Mouse (Mus musculus): ENCODE measurements around the gene Tns1. TPM values are rescaled to one million over a fixed set of nuclear protein-coding genes. Genes with fewer than 3 reads are reported as not detected.
A peak's percentile ranks its signal among the peaks of the same experiment; 100 is the strongest.

The Tns1 gene
- polyA plus RNA-seq, 1 experiment: 118 TPM

- no peak for TF ChIP-seq MAX (IDR thresholded peaks at IDR 0.05)
- no peak for TF ChIP-seq MYOG (IDR thresholded peaks at IDR 0.05; ENCODE audit: control insufficient read depth, extremely low read depth, insufficient read length)
- TF ChIP-seq FOSL1 (IDR thresholded peaks at IDR 0.05; ENCODE audit: insufficient read depth, low read length, poor library complexity, severe bottlenecking): no peak
- TF ChIP-seq CTCF (IDR thresholded peaks at IDR 0.05; ENCODE audit: control insufficient read depth, insufficient read depth, insufficient read length): no peak
- no peak for TF ChIP-seq CEBPB (IDR thresholded peaks at IDR 0.05; ENCODE audit: low read depth)
- TF ChIP-seq USF1 (IDR thresholded peaks at IDR 0.05; ENCODE audit: low read depth): no peak
- no peak for TF ChIP-seq MYOD1 (IDR thresholded peaks at IDR 0.05; ENCODE audit: control insufficient read depth, insufficient read length, low read depth)
- peaks cover 26% of the 10 kb centered on the region for H3K79me3 ChIP-seq (ENCODE audit: low read depth)
- no peak overlapping the region for H3K4me3 ChIP-seq (ENCODE audit: insufficient read depth, poor library complexity, severe bottlenecking)
- no peaks in the 10 kb centered on the region for H3K27me3 ChIP-seq (ENCODE audit: control insufficient read depth, insufficient read depth, insufficient read length)
- H3ac ChIP-seq (ENCODE audit: control insufficient read depth, insufficient read length, low read depth): no peak overlapping the region
- peaks cover 17% of the 10 kb centered on the region for H3K36me3 ChIP-seq (ENCODE audit: control insufficient read depth, insufficient read depth)
- H3K79me2 ChIP-seq (ENCODE audit: control insufficient read depth, insufficient read depth): peaks cover 79% of the 10 kb centered on the region
These were observed 106.7 kb downstream of the Tns1 start for GRCm38 (mm10) chr1:74017399-74018172.

- H3K79me3 ChIP-seq (ENCODE audit: low read depth): peaks cover 30% of the 10 kb centered on the region
- peak overlapping the region; percentile 46 for H3ac ChIP-seq (ENCODE audit: control insufficient read depth, insufficient read length, low read depth)
- no peaks in the 10 kb centered on the region for H3K27me3 ChIP-seq (ENCODE audit: control insufficient read depth, insufficient read depth, insufficient read length)
- H3K79me2 ChIP-seq (ENCODE audit: control insufficient read depth, insufficient read depth): peaks cover 79% of the 10 kb centered on the region
- peaks cover 26% of the 10 kb centered on the region for H3K36me3 ChIP-seq (ENCODE audit: control insufficient read depth, insufficient read depth)
- TF ChIP-seq MYOG (IDR thresholded peaks at IDR 0.05; ENCODE audit: control insufficient read depth, extremely low read depth, insufficient read length) (no peak), CTCF (IDR thresholded peaks at IDR 0.05; ENCODE audit: control insufficient read depth, insufficient read depth, insufficient read length) (no peak), MYOD1 (IDR thresholded peaks at IDR 0.05; ENCODE audit: control insufficient read depth, insufficient read length, low read depth) (peak; percentile 16), FOSL1 (IDR thresholded peaks at IDR 0.05; ENCODE audit: insufficient read depth, low read length, poor library complexity, severe bottlenecking) (no peak), MAX (IDR thresholded peaks at IDR 0.05) (peak; percentile 85), USF1 (IDR thresholded peaks at IDR 0.05; ENCODE audit: low read depth) (peak; percentile 64), CEBPB (IDR thresholded peaks at IDR 0.05; ENCODE audit: low read depth) (no peak)
- H3K4me3 ChIP-seq (ENCODE audit: insufficient read depth, poor library complexity, severe bottlenecking): no peak overlapping the region
These were observed 107.6 kb downstream of the Tns1 start for GRCm38 (mm10) chr1:74016618-74017017.

- TF ChIP-seq CTCF (IDR thresholded peaks at IDR 0.05; ENCODE audit: control insufficient read depth, insufficient read depth, insufficient read length) (no peak), MAX (IDR thresholded peaks at IDR 0.05) (no peak), MYOG (IDR thresholded peaks at IDR 0.05; ENCODE audit: control insufficient read depth, extremely low read depth, insufficient read length) (no peak), MYOD1 (IDR thresholded peaks at IDR 0.05; ENCODE audit: control insufficient read depth, insufficient read length, low read depth) (no peak), FOSL1 (IDR thresholded peaks at IDR 0.05; ENCODE audit: insufficient read depth, low read length, poor library complexity, severe bottlenecking) (no peak), USF1 (IDR thresholded peaks at IDR 0.05; ENCODE audit: low read depth) (no peak), CEBPB (IDR thresholded peaks at IDR 0.05; ENCODE audit: low read depth) (no peak)
- Histone ChIP-seq H3K36me3 (ENCODE audit: control insufficient read depth, insufficient read depth) (peaks cover 30% of the 10 kb centered on the region), H3K79me2 (ENCODE audit: control insufficient read depth, insufficient read depth) (peaks cover 80% of the 10 kb centered on the region), H3K4me3 (ENCODE audit: insufficient read depth, poor library complexity, severe bottlenecking) (peak overlapping the region; percentile 22), H3ac (ENCODE audit: control insufficient read depth, insufficient read length, low read depth) (peak overlapping the region; percentile 79), H3K79me3 (ENCODE audit: low read depth) (peaks cover 39% of the 10 kb centered on the region), H3K27me3 (ENCODE audit: control insufficient read depth, insufficient read depth, insufficient read length) (no peaks in the 10 kb centered on the region)
These were observed 108.6 kb downstream of the Tns1 start for GRCm38 (mm10) chr1:74015513-74016234.

GRCm38 (mm10) chr1:74014538-74015327 lies 109.5 kb downstream of the Tns1 start:
- Histone ChIP-seq H3K79me2 (ENCODE audit: control insufficient read depth, insufficient read depth) (peaks cover 83% of the 10 kb centered on the region), H3K4me3 (ENCODE audit: insufficient read depth, poor library complexity, severe bottlenecking) (peak overlapping the region; percentile 22), H3K36me3 (ENCODE audit: control insufficient read depth, insufficient read depth) (peaks cover 38% of the 10 kb centered on the region), H3K79me3 (ENCODE audit: low read depth) (peaks cover 44% of the 10 kb centered on the region), H3K27me3 (ENCODE audit: control insufficient read depth, insufficient read depth, insufficient read length) (no peaks in the 10 kb centered on the region), H3ac (ENCODE audit: control insufficient read depth, insufficient read length, low read depth) (peak overlapping the region; percentile 79)
- no peak for TF ChIP-seq USF1 (IDR thresholded peaks at IDR 0.05; ENCODE audit: low read depth)
- no peak for TF ChIP-seq MYOG (IDR thresholded peaks at IDR 0.05; ENCODE audit: control insufficient read depth, extremely low read depth, insufficient read length)
- no peak for TF ChIP-seq MAX (IDR thresholded peaks at IDR 0.05)
- no peak for TF ChIP-seq CTCF (IDR thresholded peaks at IDR 0.05; ENCODE audit: control insufficient read depth, insufficient read depth, insufficient read length)
- TF ChIP-seq MYOD1 (IDR thresholded peaks at IDR 0.05; ENCODE audit: control insufficient read depth, insufficient read length, low read depth): no peak
- TF ChIP-seq FOSL1 (IDR thresholded peaks at IDR 0.05; ENCODE audit: insufficient read depth, low read length, poor library complexity, severe bottlenecking): no peak
- no peak for TF ChIP-seq CEBPB (IDR thresholded peaks at IDR 0.05; ENCODE audit: low read depth)

All from C2C12 (cell line).